Mouse (Mus musculus) ES-Bruce4 (cell line): ENCODE measurements around the gene Selenoh.

ENCODE experiments used
- CTCF ChIP-seq: IDR thresholded peaks from one replicate; pipeline ENCODE4 v1.8.1; 2011; ENCODE audit warnings: low read depth, low read length
- POLR2A ChIP-seq: IDR thresholded peaks from one replicate; pipeline ENCODE4 v1.8.1; 2011; ENCODE audit warnings: low read length; ENCODE audit not compliant: insufficient read depth

- TF ChIP-seq CTCF (no peak), POLR2A (no peak)
Observed at GRCm38 (mm10) chr2:84653354-84653753, 17.2 kb downstream of the Selenoh start.
